Mouse (Mus musculus) CH12.LX (cell line): ENCODE measurements around the gene Pelo. TPM values are rescaled to one million over a fixed set of nuclear protein-coding genes. Genes with fewer than 3 reads are reported as not detected.
A peak's percentile ranks its signal among the peaks of the same experiment; 100 is the strongest.

Source experiments
- DNase-seq: peaks from one replicate; pipeline ENCODE4 v3.0.0-alpha.2; 2013; ENCODE audit errors: extremely low read depth
- H3K27ac ChIP-seq: 2 replicates; pipeline ENCODE4 v1.5.1; 2012; ENCODE audit warnings: low read depth, mild to moderate bottlenecking, control low read depth, moderate library complexity; ENCODE audit not compliant: insufficient read depth
- H3K27me3 ChIP-seq: replicated peaks from 2 replicates; pipeline ENCODE3; 2012; ENCODE audit warnings: inconsistent platforms
- H3K36me3 ChIP-seq, 2 experiments: replicated peaks in 1 of 2; 2 replicates each; pipeline versions ENCODE3 to v1.6.1; 2012; ENCODE audit warnings: inconsistent platforms in 1 of 2, low read length in 1 of 2, mild to moderate bottlenecking in 1 of 2, mixed read lengths in 1 of 2, moderate library complexity in 1 of 2; ENCODE audit not compliant: control insufficient read depth in 1 of 2, insufficient read depth in 1 of 2
- H3K4me1 ChIP-seq, 2 experiments: 2 replicates each; pipeline ENCODE4 v1.6.1; 2012; ENCODE audit warnings: inconsistent platforms in 1 of 2, moderate library complexity in 1 of 2; ENCODE audit not compliant: insufficient read depth in 2 of 2, control insufficient read depth in 1 of 2
- H3K4me2 ChIP-seq: 2 replicates; pipeline ENCODE4 v1.6.1; 2012; ENCODE audit warnings: low read depth, mild to moderate bottlenecking, control low read depth; ENCODE audit not compliant: poor library complexity, insufficient read depth, severe bottlenecking
- H3K4me3 ChIP-seq, 3 experiments: fragments of 150-350 bp in 1 of 3; sonication (generic) in 1 of 3; replicated peaks in 1 of 3; 2 replicates each; pipeline versions ENCODE3 to v1.5.1; 2011 to 2012; ENCODE audit warnings: low read depth in 2 of 3, low read length in 2 of 3, mild to moderate bottlenecking in 2 of 3, moderate library complexity in 2 of 3, control low read depth in 1 of 3, improper control_type of control experiment in 1 of 3, inconsistent platforms in 1 of 3, mixed read lengths in 1 of 3; ENCODE audit not compliant: poor library complexity in 1 of 3
- H3K79me2 ChIP-seq: replicated peaks from 2 replicates; pipeline ENCODE4 v1.6.1; 2012; ENCODE audit warnings: mild to moderate bottlenecking, moderate library complexity; ENCODE audit not compliant: control insufficient read depth, poor library complexity, insufficient read depth, severe bottlenecking; ENCODE audit errors: extremely low read depth
- H3K9ac ChIP-seq: 2 replicates; pipeline ENCODE4 v1.6.1; 2012; ENCODE audit warnings: low read depth, mild to moderate bottlenecking, control low read depth, moderate library complexity; ENCODE audit not compliant: insufficient read depth
- H3K9me3 ChIP-seq: replicated peaks from 2 replicates; pipeline ENCODE3; 2012; ENCODE audit warnings: low read length, inconsistent platforms, mixed read lengths
- BHLHE40 ChIP-seq: IDR thresholded peaks from 2 replicates; pipeline ENCODE4 v1.6.1; 2011; ENCODE audit warnings: mild to moderate bottlenecking, low read depth, low read length, improper control_type of control experiment
- CHD1 ChIP-seq: IDR thresholded peaks from 2 replicates; pipeline ENCODE4 v1.6.1; 2012; ENCODE audit warnings: low read depth, low read length, improper control_type of control experiment, inconsistent platforms
- CTCF ChIP-seq, 2 experiments: IDR thresholded peaks in 1 of 2; conservative IDR thresholded peaks in 1 of 2; 2 replicates each; pipeline ENCODE4 v1.5.1; 2011 to 2012; ENCODE audit warnings: low read depth in 2 of 2, low read length in 2 of 2, improper control_type of control experiment in 1 of 2, inconsistent platforms in 1 of 2, mild to moderate bottlenecking in 1 of 2, moderate library complexity in 1 of 2
- E2F4 ChIP-seq: IDR thresholded peaks from 2 replicates; pipeline ENCODE4 v1.6.1; 2011; ENCODE audit warnings: low read depth, low read length, improper control_type of control experiment; ENCODE audit not compliant: insufficient replicate concordance
- ELF1 ChIP-seq: IDR thresholded peaks from 2 replicates; pipeline ENCODE4 v1.6.1; 2014; ENCODE audit warnings: low read depth, mild to moderate bottlenecking, inconsistent platforms, low read length, improper control_type of control experiment
- EP300 ChIP-seq: IDR thresholded peaks from 2 replicates; pipeline ENCODE4 v1.6.1; 2011; ENCODE audit warnings: low read length, improper control_type of control experiment
- ETS1 ChIP-seq: conservative IDR thresholded peaks from 2 replicates; pipeline ENCODE4 v1.6.1; 2012; ENCODE audit warnings: low read depth, mild to moderate bottlenecking, inconsistent platforms, low read length, improper control_type of control experiment, moderate library complexity
- HCFC1 ChIP-seq: IDR thresholded peaks from 2 replicates; pipeline ENCODE4 v1.6.1; 2012; ENCODE audit warnings: low read depth, mild to moderate bottlenecking, inconsistent platforms, low read length, improper control_type of control experiment
- IRF4 ChIP-seq: IDR thresholded peaks from 2 replicates; pipeline ENCODE4 v1.6.1; 2014; ENCODE audit warnings: low read depth, mild to moderate bottlenecking, inconsistent platforms, low read length, improper control_type of control experiment
- JUN ChIP-seq: IDR thresholded peaks from 2 replicates; pipeline ENCODE4 v1.6.1; 2011; ENCODE audit warnings: low read depth, mild to moderate bottlenecking, low read length, improper control_type of control experiment, moderate library complexity; ENCODE audit not compliant: insufficient read depth
- KAT2A ChIP-seq: IDR thresholded peaks from 2 replicates; pipeline ENCODE4 v1.6.1; 2012; ENCODE audit warnings: low read length, improper control_type of control experiment, inconsistent platforms; ENCODE audit not compliant: insufficient replicate concordance
- MAFK ChIP-seq: IDR thresholded peaks from 2 replicates; pipeline ENCODE4 v1.6.1; 2011; ENCODE audit warnings: low read length, improper control_type of control experiment; ENCODE audit not compliant: insufficient replicate concordance
- MAX ChIP-seq: IDR thresholded peaks from 2 replicates; pipeline ENCODE4 v1.6.1; 2011; ENCODE audit warnings: low read length, improper control_type of control experiment
- MAZ ChIP-seq: IDR thresholded peaks from 2 replicates; pipeline ENCODE4 v1.6.1; 2012; ENCODE audit warnings: low read depth, mild to moderate bottlenecking, inconsistent platforms, low read length, improper control_type of control experiment, moderate library complexity
- MEF2A ChIP-seq: IDR thresholded peaks from 2 replicates; pipeline ENCODE4 v1.6.1; 2014; ENCODE audit warnings: low read depth, mild to moderate bottlenecking, inconsistent platforms, low read length, improper control_type of control experiment, borderline replicate concordance
- MYC ChIP-seq: IDR thresholded peaks from 2 replicates; pipeline ENCODE4 v1.6.1; 2011; ENCODE audit warnings: low read depth, mild to moderate bottlenecking, improper control_type of control experiment, low read length
- POLR2A ChIP-seq: IDR thresholded peaks from 2 replicates; pipeline ENCODE4 v1.6.1; 2011; ENCODE audit warnings: low read depth, mild to moderate bottlenecking, improper control_type of control experiment, low read length
- POLR2AphosphoS2 ChIP-seq: IDR thresholded peaks from 2 replicates; pipeline ENCODE4 v1.6.1; 2011; ENCODE audit warnings: low read depth, low read length, improper control_type of control experiment
- RAD21 ChIP-seq: IDR thresholded peaks from 2 replicates; pipeline ENCODE4 v1.6.1; 2011; ENCODE audit warnings: low read depth, mild to moderate bottlenecking, low read length, improper control_type of control experiment, moderate library complexity
- SMC3 ChIP-seq: IDR thresholded peaks from 2 replicates; pipeline ENCODE4 v1.6.1; 2011; ENCODE audit warnings: low read depth, low read length, improper control_type of control experiment
- TBP ChIP-seq: conservative IDR thresholded peaks from 2 replicates; pipeline ENCODE4 v1.6.1; 2011; ENCODE audit warnings: low read depth, low read length, improper control_type of control experiment
- TCF12 ChIP-seq: IDR thresholded peaks from 2 replicates; pipeline ENCODE4 v1.6.1; 2014; ENCODE audit warnings: low read depth, mild to moderate bottlenecking, inconsistent platforms, low read length, improper control_type of control experiment
- UBTF ChIP-seq: IDR thresholded peaks from 2 replicates; pipeline ENCODE4 v1.6.1; 2012; ENCODE audit warnings: low read depth, mild to moderate bottlenecking, inconsistent platforms, low read length, improper control_type of control experiment, moderate library complexity
- USF1 ChIP-seq: IDR thresholded peaks from 2 replicates; pipeline ENCODE4 v1.6.1; 2014; ENCODE audit warnings: low read depth, mild to moderate bottlenecking, inconsistent platforms, low read length, improper control_type of control experiment
- ZC3H11A ChIP-seq: IDR thresholded peaks from 2 replicates; pipeline ENCODE4 v1.6.1; 2012; ENCODE audit warnings: low read depth, mild to moderate bottlenecking, inconsistent platforms, low read length, improper control_type of control experiment
- ZMIZ1 ChIP-seq: IDR thresholded peaks from 2 replicates; pipeline ENCODE4 v1.6.1; 2012; ENCODE audit warnings: low read depth, mild to moderate bottlenecking, inconsistent platforms, low read length, improper control_type of control experiment
- ZNF384 ChIP-seq: IDR thresholded peaks from 2 replicates; pipeline ENCODE4 v1.6.1; 2012; ENCODE audit warnings: low read depth, low read length, improper control_type of control experiment, inconsistent platforms
- dilution Hi-C: fragments of 300-500 bp; cut with MboI; formaldehyde crosslinking; loops from 2 replicates; pipeline ENCODE4 v1.14.3; 2020; ENCODE audit warnings: low sequenced_read_pairs; ENCODE audit not compliant: extremely low pct_unique_long_range_greater_than_20kb, extremely low pct_ligation_motif_present
- in situ Hi-C: fragments of 300-500 bp; cut with MboI; formaldehyde crosslinking; loops from 3 replicates; pipeline ENCODE4 v1.14.3; 2019; ENCODE audit warnings: low sequenced_read_pairs, low pct_ligation_motif_present, low pct_unique_long_range_greater_than_20kb, mixed read lengths
- polyA plus RNA-seq: library from polyadenylated mRNA; unstranded; fragments of >175 nt; gene quantifications from 2 replicates; pipeline ENCODE4 v1.2.1, GENCODE M21; 2012; ENCODE audit warnings: low read depth; ENCODE audit not compliant: insufficient read length
- total RNA-seq, 2 experiments: library from RNA; depleted of rRNA; stranded (reverse); fragments of 300-350 nt in 1 of 2; fragments of >200 nt in 1 of 2; gene quantifications; 2 replicates each; pipeline ENCODE4 v1.2.3; 2012 to 2014

The Pelo gene
- total and polyA plus RNA-seq, 3 experiments, result 18.9 to 46.0 (median 29.7) TPM

GRCm38 (mm10) chr13:115138513-115138912 lies 48.5 kb upstream of the Pelo start:
- H3K79me2 ChIP-seq, result no peaks in the 10 kb centered on the region
- no peak overlapping the region for H3K9ac ChIP-seq
- DNase-seq, result no peak
- in situ Hi-C loops, result no loop called here
- H3K4me1 ChIP-seq, result no peaks in the 10 kb centered on the region
- H3K9me3 ChIP-seq, result no peaks in the 10 kb centered on the region
- no peak overlapping the region for H3K4me3 ChIP-seq
- no peak overlapping the region for H3K27ac ChIP-seq
- H3K36me3 ChIP-seq, result no peaks in the 10 kb centered on the region
- H3K27me3 ChIP-seq, result no peaks in the 10 kb centered on the region
- dilution Hi-C loops, result no loop called here
- TF ChIP-seq MYC (no peak), TCF12 (no peak), CTCF (conservative IDR thresholded peaks at IDR 0.05 in 1 of 2, IDR thresholded peaks at IDR 0.05 in 1 of 2; ENCODE audit: low read depth in 2 of 2, low read length in 2 of 2) (no peak), USF1 (no peak), HCFC1 (no peak), CHD1 (no peak)
- no peak overlapping the region for H3K4me2 ChIP-seq

- H3K27ac ChIP-seq, result no peak overlapping the region
- peak overlapping the region in 2 of 3 experiments; percentile 14 to 38 for H3K4me3 ChIP-seq
- no peaks in the 10 kb centered on the region for H3K9me3 ChIP-seq
- H3K79me2 ChIP-seq, result no peaks in the 10 kb centered on the region
- in situ Hi-C loops, result no loop called here
- DNase-seq, result peak; percentile 31
- dilution Hi-C loops, result no loop called here
- 0 out of 4 replicates have a peak, but pooled peaks cover 0 to under 1% of the 10 kb centered on the region in 2 experiments for H3K4me1 ChIP-seq
- H3K4me2 ChIP-seq, result no peak overlapping the region
- H3K27me3 ChIP-seq, result no peaks in the 10 kb centered on the region
- H3K9ac ChIP-seq, result no peak overlapping the region
- TF ChIP-seq MAZ, result no peak
- TF ChIP-seq MAX, result no peak
- no peak for TF ChIP-seq ELF1
- TF ChIP-seq CTCF (conservative IDR thresholded peaks at IDR 0.05 in 1 of 2, IDR thresholded peaks at IDR 0.05 in 1 of 2; ENCODE audit: low read depth in 2 of 2, low read length in 2 of 2), result no peak
- no peak for TF ChIP-seq MEF2A
- no peak for TF ChIP-seq JUN
- no peak for TF ChIP-seq POLR2A
- TF ChIP-seq ETS1, result peak; percentile 84
- no peak for TF ChIP-seq E2F4
- no peak for TF ChIP-seq KAT2A
- TF ChIP-seq ZMIZ1, result no peak
- 0 out of 2 replicates have a peak, but pooled peaks have one; percentile 12 for TF ChIP-seq ZNF384
- TF ChIP-seq CHD1, result no peak
- TF ChIP-seq MAFK, result no peak
- TF ChIP-seq TBP, result no peak
- no peak for TF ChIP-seq RAD21
- no peak for TF ChIP-seq UBTF
- TF ChIP-seq EP300, result peak; percentile 83
- no peak for TF ChIP-seq POLR2AphosphoS2
- no peak for TF ChIP-seq ZC3H11A
- no peak for TF ChIP-seq USF1
- peak; percentile 82 for TF ChIP-seq IRF4
- no peak for TF ChIP-seq SMC3
- no peak for TF ChIP-seq BHLHE40
- TF ChIP-seq, all 38 proteins: peak for 4
- H3K36me3 ChIP-seq, result no peaks in the 10 kb centered on the region
Observed at GRCm38 (mm10) chr13:115136761-115137160, 46.8 kb upstream of the Pelo start.
